Mouse (Mus musculus): ENCODE results near the gene Gm42906.

Gene Gm42906

DNA sequence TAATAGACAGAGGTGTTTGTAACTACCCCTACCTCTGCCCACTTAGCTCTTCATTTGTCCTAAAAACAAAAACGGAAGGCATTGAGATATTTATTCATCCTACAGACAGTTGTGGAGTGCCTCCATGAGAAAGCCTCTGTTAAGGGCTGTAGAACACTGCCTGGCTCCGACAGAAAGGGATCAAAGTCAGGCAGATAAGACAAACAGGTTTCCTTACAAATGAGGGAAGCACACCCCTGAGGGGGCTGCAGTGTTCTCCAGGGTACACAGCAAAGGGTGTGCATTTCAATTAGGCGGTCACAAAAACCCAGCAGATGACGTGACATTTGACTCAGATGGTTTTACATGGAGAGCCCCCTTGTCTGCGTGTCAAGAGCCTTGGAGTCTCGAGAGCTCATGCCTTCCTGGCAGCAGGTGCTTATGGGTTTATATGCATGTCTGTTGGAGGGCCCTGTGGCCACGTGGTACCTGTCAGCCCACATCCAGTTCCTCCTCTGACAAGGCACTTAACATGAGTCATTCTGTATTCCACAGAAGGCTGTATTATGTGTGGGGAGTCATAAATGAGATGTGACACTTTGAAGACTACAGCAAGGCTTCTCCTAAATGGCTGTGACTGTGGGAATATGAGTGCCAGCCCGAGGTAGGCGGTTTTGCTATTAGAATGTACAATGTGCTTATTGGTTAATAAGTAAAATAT, 323.5 kb downstream of the Gm42906 start:
- DNase-seq = no peak

DNA sequence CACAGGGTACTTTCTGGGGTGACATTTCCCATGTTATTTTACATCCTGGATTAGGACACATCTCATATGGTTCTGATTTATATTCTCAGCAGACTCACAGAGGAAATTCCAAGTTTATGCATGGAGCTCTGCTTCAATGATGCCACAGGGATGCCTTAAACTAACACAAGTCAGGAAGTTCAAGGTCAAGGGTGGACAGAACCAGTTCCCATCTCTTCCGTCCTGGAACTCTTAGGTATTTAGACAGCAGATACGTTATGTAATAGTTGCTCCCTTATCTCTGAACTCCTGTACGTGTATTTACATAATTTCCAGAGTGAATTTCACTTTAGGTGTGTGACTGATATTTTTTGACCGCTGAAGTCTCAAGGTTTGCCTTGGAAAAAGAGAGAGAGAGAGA, 324.7 kb downstream of the Gm42906 start:
- DNase-seq = no peak

DNA sequence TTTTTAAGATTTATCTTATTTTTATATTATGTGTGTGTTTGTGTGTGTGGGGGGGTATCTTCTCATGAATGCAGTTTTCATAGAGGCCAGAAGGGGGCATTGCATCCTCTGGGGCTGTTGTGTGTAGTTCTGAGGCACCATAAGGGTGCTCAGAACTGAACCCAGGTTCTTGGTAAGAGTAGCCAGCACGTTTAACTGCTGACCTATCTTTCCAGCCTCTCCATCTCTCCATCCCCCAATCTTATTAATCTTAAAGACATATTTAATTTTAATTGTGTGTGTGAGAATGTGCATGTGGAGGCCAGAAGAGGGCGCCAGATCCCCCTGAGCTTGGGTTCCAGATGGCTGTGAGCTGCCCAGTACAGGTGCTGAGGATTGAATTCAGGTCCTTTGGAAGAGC, 325.7 kb downstream of the Gm42906 start:
- no peak for DNase-seq

DNA sequence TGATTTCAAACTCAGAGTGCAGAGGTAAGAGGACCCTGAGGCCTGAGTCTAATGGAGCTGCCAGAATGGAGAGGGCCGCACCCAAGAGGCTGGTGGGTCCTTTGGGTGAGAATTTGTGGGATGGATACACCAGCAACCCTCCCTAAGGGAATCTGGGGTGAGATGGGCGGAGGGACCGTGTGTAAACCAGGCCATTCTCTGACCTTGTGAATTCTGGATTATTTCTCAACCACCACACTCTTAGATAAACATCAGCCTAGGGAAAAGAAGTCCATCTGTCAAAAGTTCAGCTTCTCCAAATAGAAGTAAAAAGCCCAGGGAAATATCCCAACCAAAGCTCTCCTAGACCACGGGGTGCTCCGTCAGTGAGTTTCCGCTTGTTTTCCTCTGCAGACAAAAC, 332.0 kb downstream of the Gm42906 start:
- DNase-seq = no peak

DNA sequence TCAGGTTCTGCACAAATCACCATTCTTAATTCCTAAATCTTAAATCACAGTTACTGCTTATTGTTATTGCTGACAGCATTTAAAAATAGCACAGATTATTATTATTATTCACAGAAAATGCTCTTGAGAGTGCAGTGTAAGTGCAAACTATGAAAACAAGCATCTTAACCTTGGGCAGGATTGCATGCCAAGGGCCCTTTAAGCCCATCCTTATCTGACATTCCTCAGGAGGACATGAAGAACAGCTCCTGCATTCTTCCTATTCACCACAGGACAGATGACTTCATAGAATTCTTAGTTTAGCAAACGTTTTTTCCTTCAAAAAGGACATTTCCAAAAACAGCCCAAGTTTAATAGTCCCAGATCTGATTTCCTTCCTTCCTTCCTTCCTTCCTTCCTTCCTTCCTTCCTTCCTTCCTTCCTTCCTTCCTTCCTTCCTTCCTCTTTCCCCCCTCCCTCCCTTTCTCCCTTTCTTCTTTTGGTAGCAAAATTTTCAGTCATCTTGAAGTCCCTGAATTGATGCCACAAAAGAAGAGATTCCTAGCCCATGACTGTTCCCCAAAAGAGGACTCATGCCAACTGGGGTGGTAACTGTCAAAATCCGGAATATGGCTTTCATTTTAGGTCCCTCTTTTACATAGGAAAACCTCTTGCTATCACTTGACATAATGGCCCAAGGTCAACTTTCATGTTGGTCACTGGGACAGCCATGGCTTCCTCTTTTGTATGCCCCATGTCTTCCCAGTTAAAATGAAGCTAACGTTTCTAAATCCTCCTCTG, 334.9 kb downstream of the Gm42906 start:
- no peak for DNase-seq

DNA sequence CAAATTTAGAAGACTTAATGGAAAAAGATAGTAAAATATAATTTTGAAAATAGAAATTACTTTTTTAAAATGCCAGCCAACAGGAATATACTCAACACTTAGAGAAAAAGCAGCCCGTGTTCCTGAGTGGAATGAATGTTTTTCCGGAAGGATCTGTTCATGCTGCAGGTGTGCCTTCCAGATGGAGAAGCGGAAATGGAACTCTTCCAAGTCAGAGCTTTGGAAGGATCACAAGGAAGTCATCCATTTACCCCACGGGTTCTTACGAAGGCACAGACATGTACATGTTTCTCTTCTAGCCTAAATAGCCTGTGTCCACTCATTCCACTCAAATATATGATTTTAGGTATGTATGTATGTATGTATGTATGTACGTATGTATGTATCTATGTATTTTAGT, 337.0 kb downstream of the Gm42906 start:
- DNase-seq = no peak

DNA sequence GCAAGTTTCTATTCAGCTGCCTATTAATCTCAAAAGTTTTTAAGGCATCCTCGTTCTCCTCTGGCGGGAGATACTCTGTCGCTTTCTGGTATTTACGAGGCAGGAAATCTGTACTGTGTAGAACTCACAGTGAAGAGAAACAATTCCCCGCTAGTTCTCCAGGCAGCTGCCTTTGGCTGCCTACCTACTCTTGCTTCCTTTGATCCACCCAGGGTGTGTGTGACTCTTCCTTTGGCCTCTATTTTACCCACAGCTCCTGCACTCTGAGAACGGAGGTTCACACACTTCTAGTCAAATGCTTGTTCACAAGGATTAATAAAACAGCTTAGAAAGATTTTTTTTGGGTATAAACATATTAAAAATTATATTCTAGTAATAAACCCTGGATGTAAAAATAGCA, 338.8 kb downstream of the Gm42906 start:
- no peak for DNase-seq

DNA sequence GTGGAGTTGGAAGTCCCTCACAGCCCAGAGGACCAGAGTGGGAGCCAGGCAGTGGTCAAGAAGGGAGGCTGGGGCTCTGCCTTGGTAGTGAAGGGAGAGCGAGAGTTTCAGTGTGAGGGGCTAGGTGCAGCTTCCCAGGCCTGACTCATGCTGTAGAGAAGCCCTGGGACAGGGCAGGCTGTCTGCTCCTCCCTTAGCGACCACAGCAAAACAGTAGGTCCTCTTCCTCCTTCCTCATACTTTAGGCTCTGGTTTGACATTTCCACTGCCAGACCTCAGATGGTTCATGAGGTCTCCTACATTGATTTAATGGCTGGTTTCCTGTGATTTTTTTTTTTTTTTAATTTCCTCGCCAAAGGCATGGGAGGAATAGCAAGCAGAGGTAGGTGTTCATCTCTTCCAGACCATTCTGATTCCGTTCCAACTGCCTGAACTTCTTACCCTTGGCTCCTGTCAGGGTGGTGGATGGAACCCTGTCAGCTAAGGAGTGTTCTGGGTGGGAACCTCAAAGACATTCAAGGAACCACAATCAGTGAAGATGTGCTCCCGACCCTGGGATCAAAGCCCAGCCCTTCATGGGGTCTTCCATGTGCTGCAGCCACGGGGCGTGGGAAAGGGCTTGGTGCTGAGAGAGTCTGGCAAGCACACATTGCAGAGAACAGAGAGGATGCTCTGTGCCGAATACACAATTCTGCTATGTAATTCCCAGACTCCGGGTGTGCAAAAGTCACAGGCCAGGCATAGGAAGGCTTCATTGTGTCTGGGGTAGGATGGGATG, 341.3 kb downstream of the Gm42906 start:
- no peak for DNase-seq

DNA sequence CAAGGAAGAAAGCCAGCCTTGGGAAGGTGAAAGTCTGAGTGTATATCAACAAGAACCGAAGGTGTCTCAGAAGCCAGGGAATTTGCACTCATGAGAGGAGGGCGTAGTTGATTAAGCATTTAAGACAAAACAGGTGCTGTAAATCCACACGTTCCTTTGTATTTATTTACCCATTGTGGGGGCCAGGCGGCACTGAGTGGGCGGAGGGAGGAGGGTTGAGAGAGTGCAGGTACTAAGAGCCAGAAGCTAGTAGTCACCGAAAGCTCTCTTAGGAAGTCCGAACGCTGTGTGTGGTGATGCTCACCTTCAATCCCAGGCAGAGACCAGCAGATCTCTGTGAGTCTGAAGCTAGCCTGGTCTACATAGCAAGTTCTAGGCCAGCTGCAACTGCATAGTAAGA, 342.2 kb downstream of the Gm42906 start:
- no peak for DNase-seq

DNA sequence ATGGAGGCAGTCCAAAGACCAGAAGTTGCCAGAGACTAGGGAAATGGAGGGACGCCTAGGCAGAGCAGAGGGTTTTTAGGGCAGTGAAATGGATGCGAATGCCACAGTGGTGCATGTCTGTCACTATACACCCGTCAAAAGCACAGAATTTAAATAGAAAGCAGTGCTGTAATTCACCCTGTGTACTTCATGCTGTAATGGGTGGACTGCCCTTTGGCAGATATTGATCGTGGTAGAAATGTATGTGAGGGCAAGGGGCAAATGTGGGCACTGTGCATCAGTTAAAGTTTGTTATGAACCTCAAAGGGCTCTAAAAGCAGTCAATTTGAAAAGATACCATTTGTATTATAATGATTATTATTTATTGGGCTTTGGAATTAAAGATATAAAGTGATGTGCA, 347.7 kb downstream of the Gm42906 start:
- DNase-seq = no peak

DNA sequence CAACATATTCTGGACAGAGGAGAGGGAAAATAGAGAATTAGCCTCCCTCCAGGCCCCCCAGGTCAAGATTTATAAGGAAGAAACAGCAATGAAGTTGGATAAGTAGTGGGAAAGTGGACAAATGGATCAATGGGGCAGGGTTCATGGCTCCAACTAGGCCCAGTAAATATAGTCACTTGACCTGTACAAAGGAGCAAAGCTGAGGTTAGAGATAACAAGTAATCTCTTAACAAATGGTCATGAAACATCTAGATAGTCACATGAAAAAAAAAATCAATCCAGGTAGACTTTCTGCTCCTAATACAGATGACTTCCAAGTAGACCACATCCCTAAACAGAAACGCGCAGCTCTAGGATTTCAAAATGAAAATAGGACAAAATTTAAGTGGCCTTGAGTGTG, 350.0 kb downstream of the Gm42906 start:
- no peak for DNase-seq

DNA sequence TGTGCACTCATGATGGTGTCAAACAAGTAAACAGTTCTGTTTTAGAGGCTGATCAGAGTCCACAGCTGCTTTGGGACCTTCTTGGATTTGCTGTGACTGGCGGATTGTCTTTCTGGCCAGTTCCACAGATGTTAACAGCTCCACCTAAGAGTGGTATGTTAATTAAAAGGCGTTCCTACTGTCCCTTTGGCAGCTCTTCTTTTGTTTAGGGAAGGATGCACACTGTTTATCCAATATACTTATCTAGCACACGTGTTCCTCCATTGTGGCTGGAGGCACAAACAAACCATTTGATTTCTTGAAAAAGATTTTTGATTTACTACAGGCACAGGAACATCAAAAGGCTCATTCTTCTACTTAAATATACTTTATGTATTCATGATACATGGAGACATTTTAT, 351.0 kb downstream of the Gm42906 start:
- no peak for DNase-seq

DNA sequence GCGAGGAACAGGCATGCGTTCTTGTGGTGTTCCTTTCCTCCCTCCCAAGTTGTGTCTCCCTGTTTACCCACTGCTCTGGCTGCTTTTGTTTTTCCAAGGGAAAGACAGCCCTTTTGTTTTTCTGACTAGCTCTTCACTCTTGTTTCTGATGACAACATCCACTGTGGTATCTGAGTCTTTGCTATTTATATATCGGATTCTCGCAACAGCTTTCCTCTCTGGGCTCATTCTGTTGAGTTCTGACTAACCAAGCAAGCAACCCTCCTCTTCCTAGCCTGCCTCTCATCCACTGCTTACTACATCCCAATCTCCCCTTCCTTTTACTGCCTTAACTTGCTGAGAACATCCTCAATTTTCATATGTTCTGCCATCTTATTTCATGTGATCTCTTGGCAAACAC, 353.7 kb downstream of the Gm42906 start:
- DNase-seq = no peak

DNA sequence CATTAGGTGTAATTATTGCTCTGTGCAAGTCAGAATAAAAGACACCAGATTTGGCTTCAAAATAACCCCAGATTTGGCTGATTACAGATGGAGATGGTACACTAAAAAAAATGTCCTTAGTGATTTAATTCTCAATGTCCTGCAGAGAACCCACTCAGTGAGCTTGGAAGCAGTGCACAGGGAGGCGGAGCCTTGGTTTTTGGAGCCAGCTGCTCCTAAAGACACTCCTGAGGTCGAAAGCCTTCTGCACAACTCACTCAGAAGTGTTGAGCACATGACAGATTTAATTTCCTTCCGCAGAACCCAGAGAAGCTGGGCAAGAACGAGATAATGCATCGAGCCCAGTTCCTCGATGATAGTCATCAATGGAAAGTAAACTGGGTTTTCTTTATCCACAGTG, 356.5 kb downstream of the Gm42906 start:
- no peak for DNase-seq

DNA sequence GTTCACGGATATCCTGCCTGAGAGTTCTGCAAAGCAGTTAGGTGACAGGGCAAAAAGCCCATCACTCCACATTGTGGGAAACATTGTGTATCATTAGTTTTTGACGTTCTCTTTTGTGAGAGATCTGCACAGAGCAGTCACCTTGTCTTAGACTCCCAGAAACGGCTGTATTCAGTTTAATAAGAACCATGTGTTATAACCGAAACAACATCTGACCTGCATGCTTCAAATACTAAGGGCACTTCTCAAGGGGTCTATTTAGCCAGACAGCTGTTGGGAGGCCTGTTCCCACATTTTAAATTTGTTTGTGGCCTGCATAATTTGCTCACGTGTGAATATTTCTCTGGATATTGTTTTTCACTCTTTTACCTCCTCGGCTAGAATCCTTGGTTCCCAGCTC, 357.1 kb downstream of the Gm42906 start:
- no peak for DNase-seq

DNA sequence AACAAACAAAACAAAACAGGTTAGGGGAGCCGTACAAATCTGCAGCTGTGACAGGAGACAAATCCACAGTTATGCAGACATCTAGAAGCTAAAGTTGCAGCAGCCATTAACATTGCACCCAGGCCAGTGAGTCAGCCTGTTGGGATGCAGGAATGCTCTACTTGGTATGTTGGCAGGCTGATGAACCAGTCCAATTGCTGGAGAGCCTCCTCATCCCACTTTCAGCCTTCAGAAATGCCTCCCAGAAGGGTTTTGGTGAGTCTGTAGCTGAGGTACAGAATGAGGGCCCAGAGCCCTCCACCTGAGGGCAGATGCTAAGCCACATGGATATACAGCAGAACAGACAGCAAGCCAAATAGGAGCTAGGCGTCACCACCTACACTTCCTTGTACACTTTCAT, 358.4 kb downstream of the Gm42906 start:
- no peak for DNase-seq

DNA sequence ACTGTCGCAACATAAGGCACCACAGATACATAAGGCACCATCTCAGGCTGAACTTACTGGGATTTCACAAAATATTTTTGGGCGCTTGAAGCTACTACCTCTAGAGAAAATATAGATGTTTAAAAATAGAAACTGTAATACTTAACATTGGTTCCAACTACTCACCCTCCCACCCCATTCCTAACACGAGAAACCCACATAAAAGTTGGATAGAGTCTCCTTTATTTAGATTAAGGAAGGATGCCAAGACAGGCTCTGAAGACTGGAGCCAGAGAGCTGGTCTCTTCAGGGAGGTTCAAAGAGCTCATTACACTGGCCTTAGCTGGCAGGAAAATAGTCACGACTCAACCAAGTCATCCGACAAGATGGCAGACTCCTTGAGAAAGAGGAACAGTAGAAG, 361.9 kb downstream of the Gm42906 start:
- DNase-seq = no peak

DNA sequence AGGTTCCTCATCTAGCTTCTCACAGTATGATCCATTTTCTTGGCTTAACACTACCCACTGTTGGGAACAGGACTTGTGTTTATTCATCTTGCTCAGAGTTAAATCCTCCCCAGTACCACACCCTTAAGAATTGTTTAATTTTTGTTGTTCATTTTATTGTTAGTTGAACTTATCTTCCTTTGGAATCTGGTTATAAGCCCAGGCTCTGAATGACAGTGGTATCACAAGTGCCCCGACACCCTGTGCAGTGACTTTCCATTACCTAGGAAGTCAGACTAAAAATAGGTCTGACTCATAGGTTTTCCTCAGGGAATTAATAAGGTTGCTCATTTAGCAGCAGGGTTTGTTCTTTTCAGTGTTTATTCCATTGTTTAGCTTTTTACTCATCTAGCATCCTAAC, 362.7 kb downstream of the Gm42906 start:
- DNase-seq = no peak

DNA sequence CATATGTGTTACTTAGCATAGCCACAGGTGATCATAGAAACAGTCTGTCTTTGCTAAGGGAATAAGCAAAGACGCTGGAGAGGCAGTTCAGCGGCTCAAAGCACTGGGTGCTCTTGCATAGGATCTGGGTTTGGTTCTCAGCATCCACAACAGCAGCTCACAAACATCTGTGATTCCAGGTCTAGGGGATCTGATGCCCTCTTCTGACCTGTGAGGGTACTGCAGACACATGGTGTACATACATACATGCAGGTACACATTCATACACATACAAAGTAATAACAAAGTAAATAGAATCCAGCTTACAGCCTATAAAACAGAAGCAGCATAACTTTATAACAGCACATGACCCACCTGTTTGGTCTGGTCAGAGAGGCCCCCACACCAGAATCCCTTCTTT, 366.0 kb downstream of the Gm42906 start:
- DNase-seq = no peak

DNA sequence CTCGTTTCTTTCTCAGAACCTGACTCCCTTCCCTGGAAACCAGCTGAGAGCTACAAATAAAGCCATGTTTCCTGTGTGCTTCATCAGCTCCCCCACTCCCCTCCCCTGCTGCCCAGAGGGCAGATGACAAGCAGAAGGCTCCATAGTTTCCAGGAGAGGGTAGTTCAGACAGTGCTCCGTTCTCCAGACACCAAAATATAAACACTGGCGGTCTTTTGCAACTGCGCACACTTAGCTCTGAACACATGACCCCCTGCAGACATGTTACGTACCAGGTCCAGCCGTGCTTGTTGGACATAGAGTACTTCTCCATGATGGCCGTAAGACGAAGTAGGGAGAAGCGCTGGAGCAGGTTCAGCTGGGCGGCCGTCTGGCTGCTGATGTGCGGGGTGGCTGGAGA, 367.5 kb downstream of the Gm42906 start:
- DNase-seq = no peak

DNA sequence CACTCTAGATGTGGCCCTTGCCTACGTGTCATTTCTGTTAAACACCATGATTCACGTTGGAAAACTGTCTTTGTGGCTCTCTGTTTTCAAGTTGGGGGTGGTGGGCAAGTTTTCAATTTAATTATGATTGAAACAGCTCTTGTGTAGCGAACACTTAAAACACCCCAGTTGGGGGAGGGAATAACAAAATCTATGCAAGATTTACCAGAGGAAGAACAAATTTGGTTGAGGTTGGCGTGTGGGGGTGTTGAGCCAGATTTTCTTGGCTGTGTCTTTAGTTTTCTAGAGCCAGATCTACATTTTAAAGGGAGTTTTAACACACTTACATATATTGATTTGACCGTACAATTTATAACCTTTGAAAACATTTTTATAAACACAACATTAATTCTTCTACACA, 368.2 kb downstream of the Gm42906 start:
- no peak for DNase-seq

DNA sequence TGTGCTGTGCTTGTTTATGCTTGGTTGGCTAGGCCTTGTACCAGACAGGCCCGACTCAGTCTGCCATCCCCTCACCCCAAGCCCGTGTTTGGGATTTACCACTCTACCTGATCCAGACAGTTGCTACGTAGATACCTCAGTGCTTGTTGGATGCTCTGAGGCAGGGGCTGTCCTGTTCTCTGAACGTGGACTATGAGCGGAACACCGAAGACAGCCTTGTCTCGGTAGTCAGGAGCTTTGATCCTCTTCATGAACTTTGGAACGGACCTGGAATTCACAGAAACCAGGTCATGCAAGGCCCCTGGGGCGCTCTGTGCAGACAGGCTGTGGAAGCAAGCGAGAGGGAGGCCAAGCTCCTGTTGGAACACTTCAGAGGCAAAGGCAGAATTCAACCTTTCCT, 368.6 kb downstream of the Gm42906 start:
- DNase-seq = no peak

DNA sequence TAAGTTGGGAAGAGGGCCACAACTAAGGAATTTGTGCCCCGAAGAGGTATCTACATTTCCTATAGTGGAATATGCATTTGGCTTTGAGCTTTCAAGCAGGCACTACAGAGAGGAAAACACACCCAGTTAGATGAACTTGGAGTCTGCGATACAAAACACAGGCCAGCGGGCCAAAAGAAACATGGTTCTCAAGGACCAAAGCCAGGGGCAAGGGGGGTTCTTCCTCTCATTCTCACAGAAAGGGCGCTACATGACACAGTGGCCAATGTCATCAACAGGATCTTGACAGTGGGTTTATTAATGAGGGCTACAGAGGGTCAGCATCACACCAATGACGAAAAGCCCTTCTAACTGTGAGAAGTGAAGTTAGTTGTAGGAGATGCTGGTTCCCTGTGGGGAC, 370.2 kb downstream of the Gm42906 start:
- DNase-seq = no peak

DNA sequence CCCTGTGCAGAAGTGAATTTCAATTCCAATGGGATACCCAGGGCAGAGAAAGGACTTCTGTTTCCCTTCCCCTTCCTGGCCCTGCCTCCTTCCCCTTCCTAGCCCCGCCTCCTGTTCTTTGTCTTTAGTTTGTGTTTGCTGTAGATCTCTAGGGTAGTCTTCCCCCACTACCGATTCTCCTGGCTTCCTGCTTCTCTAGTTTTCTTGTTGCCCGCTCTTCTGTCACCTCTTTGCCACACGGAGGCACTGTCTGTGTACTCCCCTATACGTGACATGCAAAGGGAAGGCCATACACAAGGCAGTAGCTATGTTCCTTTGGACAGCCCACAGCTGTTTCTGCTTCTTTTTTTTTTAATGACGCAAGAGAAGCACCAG, 371.1 kb downstream of the Gm42906 start:
- no peak for DNase-seq

Data from right cerebral cortex, postnatal 4 days (tissue).